Mouse (Mus musculus) brain, embryonic 14.5 days (tissue): ENCODE measurements around the gene Sgf29.

ENCODE experiments used
- CTCF ChIP-seq: fragments of 200-500 bp; IDR thresholded peaks from 2 replicates; pipeline ENCODE4 v1.5.1; 2012; ENCODE audit warnings: inconsistent platforms, mild to moderate bottlenecking, moderate library complexity, borderline replicate concordance; ENCODE audit not compliant: insufficient read depth, insufficient read length; ENCODE audit errors: extremely low read depth
- POLR2A ChIP-seq: fragments of 200-500 bp; IDR thresholded peaks from 2 replicates; pipeline ENCODE4 v1.6.1; 2012; ENCODE audit warnings: mild to moderate bottlenecking, inconsistent platforms, borderline replicate concordance; ENCODE audit not compliant: poor library complexity, insufficient read depth, insufficient read length, severe bottlenecking; ENCODE audit errors: extremely low read depth

- TF ChIP-seq CTCF (no peak), POLR2A (no peak)
Observed at GRCm38 (mm10) chr7:126675104-126675503, 26.0 kb downstream of the Sgf29 start.
